Mouse (Mus musculus) cerebellum, postnatal 36 days (tissue): ENCODE results near the gene Rsu1.

Source experiments
- DNase-seq, 2 experiments: peaks; one replicate each; pipeline ENCODE4 v3.0.0; 2021 to 2022; ENCODE audit warnings: mixed read lengths in 2 of 2

Gene Rsu1

GRCm38 (mm10) chr2:13145245-13145644, 126.0 kb downstream of the Rsu1 start:
- DNase-seq = no peak

GRCm38 (mm10) chr2:13134890-13135289, 136.3 kb downstream of the Rsu1 start:
- no peak for DNase-seq

GRCm38 (mm10) chr2:13132841-13133240, 138.4 kb downstream of the Rsu1 start:
- no peak for DNase-seq

GRCm38 (mm10) chr2:13132406-13132805, 138.8 kb downstream of the Rsu1 start:
- DNase-seq = no peak

- no peak for DNase-seq
Observed at GRCm38 (mm10) chr2:13129859-13130258, 141.4 kb downstream of the Rsu1 start.

GRCm38 (mm10) chr2:13129337-13129736, 141.9 kb downstream of the Rsu1 start:
- DNase-seq = peak in 1 of 2 experiments; percentile 5

- no peak for DNase-seq
Observed at GRCm38 (mm10) chr2:13120461-13120860, 150.8 kb downstream of the Rsu1 start.

GRCm38 (mm10) chr2:13117896-13118295, 153.3 kb downstream of the Rsu1 start:
- no peak for DNase-seq

- DNase-seq = no peak
Observed at GRCm38 (mm10) chr2:13106531-13106930, 164.7 kb downstream of the Rsu1 start.

GRCm38 (mm10) chr2:13104388-13104787, 166.8 kb downstream of the Rsu1 start:
- no peak for DNase-seq

GRCm38 (mm10) chr2:13103797-13104200, 167.4 kb downstream of the Rsu1 start:
- no peak for DNase-seq

- no peak for DNase-seq
Observed at GRCm38 (mm10) chr2:13094045-13094444, 177.2 kb downstream of the Rsu1 start.

GRCm38 (mm10) chr2:13093570-13093969, 177.6 kb downstream of the Rsu1 start:
- DNase-seq = no peak

- DNase-seq = no peak
Observed at GRCm38 (mm10) chr2:13091399-13092015, 179.7 kb downstream of the Rsu1 start.

- no peak for DNase-seq
Observed at GRCm38 (mm10) chr2:13090841-13091240, 180.4 kb downstream of the Rsu1 start.

- no peak for DNase-seq
Observed at GRCm38 (mm10) chr2:13089861-13090260, 181.4 kb downstream of the Rsu1 start.

GRCm38 (mm10) chr2:13088266-13088665, 182.9 kb downstream of the Rsu1 start:
- DNase-seq = no peak

GRCm38 (mm10) chr2:13087811-13088210, 183.4 kb downstream of the Rsu1 start:
- no peak for DNase-seq

- no peak for DNase-seq
Observed at GRCm38 (mm10) chr2:13084223-13084622, 187.0 kb downstream of the Rsu1 start.

GRCm38 (mm10) chr2:13080476-13080875, 190.7 kb downstream of the Rsu1 start:
- DNase-seq = no peak

- DNase-seq = no peak
Observed at GRCm38 (mm10) chr2:13072243-13072642, 199.0 kb downstream of the Rsu1 start.

- no peak for DNase-seq
Observed at GRCm38 (mm10) chr2:13060426-13061170, 210.6 kb downstream of the Rsu1 start.

GRCm38 (mm10) chr2:13048649-13049048, 222.6 kb downstream of the Rsu1 start:
- DNase-seq = no peak

- DNase-seq = no peak
Observed at GRCm38 (mm10) chr2:13044555-13044954, 226.7 kb downstream of the Rsu1 start.

GRCm38 (mm10) chr2:13039785-13040184, 231.4 kb downstream of the Rsu1 start:
- no peak for DNase-seq
